Mouse (Mus musculus): ENCODE data around the gene Zfp287. TPM values are rescaled to one million over a fixed set of nuclear protein-coding genes. Genes with fewer than 3 reads are reported as not detected.

The Zfp287 gene
- polyA plus RNA-seq, 1 experiment from 2014 or later, result 4.6 TPM

GRCm38 (mm10) chr11:62747227-62747626 lies 15.5 kb upstream of the Zfp287 start:
- H3K9me3 ChIP-seq (replicated peaks), result no peaks in the 10 kb centered on the region
- H3K27ac ChIP-seq, result no peak overlapping the region
- no peak overlapping the region for H3K9ac ChIP-seq
- peaks cover 19% of the 10 kb centered on the region for H3K27me3 ChIP-seq
- H3K4me1 ChIP-seq (replicated peaks), result peaks cover 8% of the 10 kb centered on the region
- H3K4me2 ChIP-seq, result no peak overlapping the region
- ATAC-seq (replicated peaks; ENCODE audit: insufficient number of reproducible peaks, insufficient read depth, low FRiP score, low read depth), result no peak
- WGBS, result 76% methylated on average over 9 of the region's 9 CpGs
- no peaks in the 10 kb centered on the region for H3K36me3 ChIP-seq
- no peak overlapping the region for H3K4me3 ChIP-seq

DNA sequence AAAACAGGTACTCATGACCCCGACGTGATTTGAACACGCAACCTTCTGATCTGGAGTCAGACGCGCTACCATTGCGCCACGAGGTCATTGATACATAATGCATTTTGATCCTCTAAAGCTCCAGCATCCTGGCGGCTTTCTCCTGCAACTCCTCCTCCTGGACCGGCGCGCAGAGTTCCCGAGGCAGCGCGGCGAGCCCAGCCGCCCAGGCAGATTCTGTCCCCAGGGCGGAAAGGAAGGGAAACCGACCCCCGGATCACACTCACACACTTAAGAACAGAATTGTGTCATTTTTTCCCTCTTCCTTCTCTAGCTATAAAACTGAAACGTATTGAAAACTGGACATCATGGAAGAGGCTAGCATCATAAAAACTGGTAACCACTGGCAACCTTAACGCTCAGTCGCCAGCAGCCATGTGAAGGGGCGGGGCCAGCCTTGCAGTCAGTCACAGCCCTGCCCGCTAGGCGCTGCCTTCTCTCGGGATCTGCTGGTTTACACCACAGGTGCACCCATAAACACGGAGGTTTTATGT lies 14.4 kb upstream of the Zfp287 start:
- H3K36me3 ChIP-seq, result no peaks in the 10 kb centered on the region
- H3K9ac ChIP-seq, result no peak overlapping the region
- H3K27me3 ChIP-seq, result peaks cover 15% of the 10 kb centered on the region
- peak overlapping the region; percentile 77 for H3K4me2 ChIP-seq
- H3K4me1 ChIP-seq (replicated peaks), result peaks cover 8% of the 10 kb centered on the region
- no peak for ATAC-seq (replicated peaks; ENCODE audit: insufficient number of reproducible peaks, insufficient read depth, low FRiP score, low read depth)
- peak overlapping the region; percentile 48 for H3K4me3 ChIP-seq
- 2% methylated on average over 27 of the region's 27 CpGs for WGBS
- no peak overlapping the region for H3K27ac ChIP-seq
- H3K9me3 ChIP-seq (replicated peaks), result no peaks in the 10 kb centered on the region

DNA sequence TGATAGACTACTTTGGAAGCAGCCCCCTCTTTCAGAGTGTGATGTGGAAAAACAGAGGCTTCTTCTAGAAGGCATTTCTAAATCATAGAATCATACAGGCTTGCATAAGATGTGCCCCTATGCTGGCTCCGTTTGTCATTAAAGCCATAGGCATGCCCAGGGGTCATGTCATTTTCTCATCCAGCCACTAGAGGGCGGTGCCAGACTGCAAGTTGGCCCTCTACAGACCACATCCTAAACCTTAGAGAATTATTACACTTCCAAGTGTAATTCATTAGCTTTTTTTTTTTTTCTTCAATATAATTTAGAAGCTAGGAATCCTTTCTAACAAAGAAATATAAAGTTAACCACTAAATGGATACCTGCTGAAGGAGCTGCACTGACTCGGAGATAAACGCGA lies 12.4 kb upstream of the Zfp287 start:
- no peak overlapping the region for H3K4me2 ChIP-seq
- no peaks in the 10 kb centered on the region for H3K36me3 ChIP-seq
- H3K27ac ChIP-seq, result no peak overlapping the region
- WGBS, result 51% methylated on average over 5 of the region's 5 CpGs
- no peak overlapping the region for H3K4me3 ChIP-seq
- no peak overlapping the region for H3K9ac ChIP-seq
- peaks cover 14% of the 10 kb centered on the region for H3K27me3 ChIP-seq
- no peaks in the 10 kb centered on the region for H3K9me3 ChIP-seq (replicated peaks)
- ATAC-seq (replicated peaks; ENCODE audit: insufficient number of reproducible peaks, insufficient read depth, low FRiP score, low read depth), result no peak
- H3K4me1 ChIP-seq (replicated peaks), result peaks cover 8% of the 10 kb centered on the region

- peaks cover 8% of the 10 kb centered on the region for H3K4me1 ChIP-seq (replicated peaks)
- H3K4me2 ChIP-seq, result no peak overlapping the region
- H3K27me3 ChIP-seq, result peaks cover 10% of the 10 kb centered on the region
- no peak for ATAC-seq (replicated peaks; ENCODE audit: insufficient number of reproducible peaks, insufficient read depth, low FRiP score, low read depth)
- no peaks in the 10 kb centered on the region for H3K36me3 ChIP-seq
- no peak overlapping the region for H3K9ac ChIP-seq
- H3K27ac ChIP-seq, result no peak overlapping the region
- no peaks in the 10 kb centered on the region for H3K9me3 ChIP-seq (replicated peaks)
- 68% methylated on average over 10 of the region's 10 CpGs for WGBS
- no peak overlapping the region for H3K4me3 ChIP-seq
Measured at GRCm38 (mm10) chr11:62742261-62742957, 10.7 kb upstream of the Zfp287 start.

DNA sequence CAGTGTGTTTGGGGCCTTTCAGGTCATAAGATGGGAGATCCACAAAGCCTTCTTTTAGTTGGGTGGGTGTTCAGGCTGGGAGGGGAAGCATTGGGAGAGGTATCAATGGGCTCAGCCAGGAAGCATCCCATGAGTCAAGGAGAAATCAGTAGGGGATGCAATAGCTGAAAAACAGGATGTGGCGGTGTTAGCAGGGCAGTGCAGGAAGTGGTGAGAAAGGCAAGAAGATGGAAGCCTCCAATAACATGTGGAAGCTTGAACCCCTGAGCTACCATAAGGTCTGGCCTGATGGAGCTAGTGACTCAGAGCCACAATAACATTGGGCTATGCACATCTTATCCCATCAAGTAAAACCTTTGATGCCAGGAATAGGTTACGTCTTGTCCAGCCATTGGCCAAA lies 9.5 kb upstream of the Zfp287 start:
- Histone ChIP-seq H3K36me3 (no peaks in the 10 kb centered on the region), H3K4me3 (no peak overlapping the region), H3K27me3 (peaks cover 5% of the 10 kb centered on the region; the same call in 1 of the 2 replicates), H3K4me2 (no peak overlapping the region), H3K27ac (no peak overlapping the region), H3K4me1 (replicated peaks) (peaks cover 4% of the 10 kb centered on the region; the same call in 1 of the 2 replicates), H3K9ac (no peak overlapping the region), H3K9me3 (replicated peaks) (no peaks in the 10 kb centered on the region)
- 77% methylated on average over 2 of the region's 2 CpGs for WGBS
- no peak for ATAC-seq (replicated peaks; ENCODE audit: insufficient number of reproducible peaks, insufficient read depth, low FRiP score, low read depth)

GRCm38 (mm10) chr11:62732665-62733064 lies 960 bp upstream of the Zfp287 start:
- H3K4me1 ChIP-seq (replicated peaks), result peaks cover 7% of the 10 kb centered on the region
- no peaks in the 10 kb centered on the region for H3K9me3 ChIP-seq (replicated peaks)
- no peak overlapping the region for H3K4me3 ChIP-seq
- no peak overlapping the region for H3K4me2 ChIP-seq
- no peak overlapping the region for H3K27ac ChIP-seq
- no peaks in the 10 kb centered on the region; the same call in 1 of the 2 replicates for H3K27me3 ChIP-seq
- ATAC-seq (replicated peaks; ENCODE audit: insufficient number of reproducible peaks, insufficient read depth, low FRiP score, low read depth), result no peak
- no peak overlapping the region for H3K9ac ChIP-seq
- 75% methylated on average over 3 of the region's 3 CpGs for WGBS
- H3K36me3 ChIP-seq, result peaks cover 6% of the 10 kb centered on the region; the same call in 1 of the 2 replicates

- WGBS, result 26% methylated on average over 5 of the region's 5 CpGs
- H3K4me3 ChIP-seq, result peak overlapping the region; percentile 78
- peak overlapping the region; percentile 88 for H3K4me2 ChIP-seq
Measured at GRCm38 (mm10) chr11:62732022-62732387, 300 bp upstream of the Zfp287 start.

GRCm38 (mm10) chr11:62728276-62728675 lies 3.4 kb downstream of the Zfp287 start:
- Histone ChIP-seq H3K9ac (no peak overlapping the region), H3K27me3 (no peaks in the 10 kb centered on the region), H3K4me2 (no peak overlapping the region), H3K4me3 (no peak overlapping the region), H3K4me1 (replicated peaks) (peaks cover 7% of the 10 kb centered on the region), H3K27ac (no peak overlapping the region), H3K36me3 (peaks cover 19% of the 10 kb centered on the region), H3K9me3 (replicated peaks) (no peaks in the 10 kb centered on the region)
- 72% methylated on average over 8 of the region's 8 CpGs for WGBS
- ATAC-seq (replicated peaks; ENCODE audit: insufficient number of reproducible peaks, insufficient read depth, low FRiP score, low read depth), result no peak

More at GRCm38 (mm10) chr11:62732022-62732387, 300 bp upstream of the Zfp287 start:
- peaks cover 7% of the 10 kb centered on the region for H3K4me1 ChIP-seq (replicated peaks)
- H3K9ac ChIP-seq, result no peak overlapping the region
- no peaks in the 10 kb centered on the region; the same call in 1 of the 2 replicates for H3K27me3 ChIP-seq
- no peak for ATAC-seq (replicated peaks; ENCODE audit: insufficient number of reproducible peaks, insufficient read depth, low FRiP score, low read depth)
- H3K9me3 ChIP-seq (replicated peaks), result no peaks in the 10 kb centered on the region
- H3K36me3 ChIP-seq, result peaks cover 9% of the 10 kb centered on the region; the same call in 1 of the 2 replicates
- H3K27ac ChIP-seq, result no peak overlapping the region

- H3K4me1 ChIP-seq (replicated peaks), result peaks cover 5% of the 10 kb centered on the region; the same call in 1 of the 2 replicates
Measured at GRCm38 (mm10) chr11:62710657-62711056, 21.0 kb downstream of the Zfp287 start.

GRCm38 (mm10) chr11:62708252-62708651 lies 23.5 kb downstream of the Zfp287 start:
- no peaks in the 10 kb centered on the region for H3K9me3 ChIP-seq (replicated peaks)
- H3K27me3 ChIP-seq, result no peaks in the 10 kb centered on the region
- H3K36me3 ChIP-seq, result no peaks in the 10 kb centered on the region; the same call in 1 of the 2 replicates
- H3K9ac ChIP-seq, result no peak overlapping the region
- no peak overlapping the region for H3K4me2 ChIP-seq
- ATAC-seq (replicated peaks; ENCODE audit: insufficient number of reproducible peaks, insufficient read depth, low FRiP score, low read depth), result no peak
- H3K27ac ChIP-seq, result no peak overlapping the region
- whole genome bisulfite sequencing, result 66% methylated on average over 7 of the region's 7 CpGs
- no peak overlapping the region for H3K4me3 ChIP-seq
- H3K4me1 ChIP-seq (replicated peaks), result peaks cover 5% of the 10 kb centered on the region; the same call in 1 of the 2 replicates

More at GRCm38 (mm10) chr11:62710657-62711056, 21.0 kb downstream of the Zfp287 start:
- 52% methylated on average over 5 of the region's 5 CpGs for whole genome bisulfite sequencing
- Histone ChIP-seq H3K27ac (0 out of 2 replicates have a peak overlapping the region, but pooled peaks have one; percentile 24), H3K4me2 (no peak overlapping the region), H3K9me3 (replicated peaks) (no peaks in the 10 kb centered on the region), H3K4me3 (no peak overlapping the region), H3K36me3 (peaks cover 17% of the 10 kb centered on the region; the same call in 1 of the 2 replicates), H3K27me3 (no peaks in the 10 kb centered on the region), H3K9ac (no peak overlapping the region)
- no peak; the same call in 1 of the 2 replicates for ATAC-seq (replicated peaks; ENCODE audit: insufficient number of reproducible peaks, insufficient read depth, low FRiP score, low read depth)

- Histone ChIP-seq H3K27ac (no peak overlapping the region), H3K9me3 (replicated peaks) (no peaks in the 10 kb centered on the region), H3K36me3 (no peaks in the 10 kb centered on the region), H3K27me3 (no peaks in the 10 kb centered on the region), H3K4me1 (replicated peaks) (peaks cover 5% of the 10 kb centered on the region; the same call in 1 of the 2 replicates), H3K4me2 (no peak overlapping the region), H3K9ac (no peak overlapping the region), H3K4me3 (no peak overlapping the region)
- WGBS, result 81% methylated on average over 2 of the region's 2 CpGs
- no peak for ATAC-seq (replicated peaks; ENCODE audit: insufficient number of reproducible peaks, insufficient read depth, low FRiP score, low read depth)
Measured at GRCm38 (mm10) chr11:62706141-62706540, 25.6 kb downstream of the Zfp287 start.
